Mouse (Mus musculus) stomach, embryonic 15.5 days (tissue): Measurements from ENCODE around the gene Large1. TPM values are rescaled to one million over a fixed set of nuclear protein-coding genes. Genes with fewer than 3 reads are reported as not detected.
A peak's percentile ranks its signal among the peaks of the same experiment; 100 is the strongest.
"Not testable (repeated sequence)": the region's sequence is repeated elsewhere in the genome, so short reads cannot be mapped to it uniquely, and the experiment has no call there.

Experiments
- ATAC-seq: fragments of 200-750 bp; cut with Nextera tagmentation; 2 replicates; pipeline ENCODE4 v1.8.0; 2017; ENCODE audit warnings: low read depth, moderate number of reproducible peaks, moderate TSS enrichment; ENCODE audit not compliant: insufficient read depth, low FRiP score
- H3K27ac ChIP-seq: fragments of 300-500 bp; sonication (generic); 2 replicates; pipeline ENCODE4 v1.5.1; 2015; ENCODE audit warnings: mild to moderate bottlenecking, inconsistent platforms
- H3K27me3 ChIP-seq: fragments of 300-500 bp; sonication (generic); replicated peaks from 2 replicates; pipeline ENCODE4 v1.6.1; 2015; ENCODE audit warnings: inconsistent platforms
- H3K36me3 ChIP-seq: fragments of 300-500 bp; sonication (generic); 2 replicates; pipeline ENCODE4 v1.6.1; 2015; ENCODE audit warnings: inconsistent platforms
- H3K4me1 ChIP-seq: fragments of 300-500 bp; sonication (generic); 2 replicates; pipeline ENCODE4 v1.6.1; 2015; ENCODE audit warnings: inconsistent platforms
- H3K4me2 ChIP-seq: fragments of 300-500 bp; sonication (generic); 2 replicates; pipeline ENCODE4 v1.6.1; 2015; ENCODE audit warnings: mild to moderate bottlenecking, inconsistent platforms
- H3K4me3 ChIP-seq: fragments of 300-500 bp; sonication (generic); replicated peaks from 2 replicates; pipeline ENCODE4 v1.5.1; 2015; ENCODE audit warnings: inconsistent platforms
- H3K9ac ChIP-seq: fragments of 300-500 bp; sonication (generic); 2 replicates; pipeline ENCODE4 v1.6.1; 2015; ENCODE audit warnings: inconsistent platforms
- H3K9me3 ChIP-seq: fragments of 300-500 bp; sonication (generic); 2 replicates; pipeline ENCODE4 v1.6.1; 2016; ENCODE audit warnings: inconsistent platforms
- WGBS: fragments of 180-500 bp; shearing (Covaris S2); methylation state at CpG from one replicate; pipeline ENCODE4 v1.1.7; 2015; 5-methylcytosine and 5-hydroxymethylcytosine counted together
- polyA plus RNA-seq: library from polyadenylated mRNA; unstranded; fragments of >200 nt; fragmentation: Nextera tagmentation; extraction: Ambion mirVana; gene quantifications from 2 replicates; pipeline ENCODE4 v1.2.1, GENCODE M21; 2015

Gene Large1
- polyA plus RNA-seq, 1 experiment from 2014 or later = 6.3 TPM

DNA sequence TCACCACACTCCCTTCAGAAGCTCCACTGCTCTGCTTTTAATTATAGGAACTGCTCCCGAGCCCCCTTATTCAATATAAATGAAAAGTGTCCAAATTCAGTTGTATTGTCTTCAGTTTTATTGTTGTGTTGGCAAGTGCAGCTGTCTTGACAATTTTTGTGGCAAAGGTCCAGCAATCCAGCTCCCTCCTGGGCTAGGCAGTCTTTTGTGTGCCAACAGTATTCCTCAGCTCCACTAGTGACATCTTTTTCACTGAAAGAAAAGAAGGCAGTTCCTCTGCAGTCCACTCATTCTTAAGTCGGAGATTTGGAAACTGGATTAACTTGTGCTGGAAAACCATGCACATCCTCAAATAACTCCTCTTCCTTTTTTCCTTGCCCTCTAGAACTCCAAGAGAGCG, 25.3 kb downstream of the Large1 start:
- 83% methylated on average over 3 of the region's 3 CpGs for WGBS

GRCm38 (mm10) chr8:73324667-73325066, 28.7 kb downstream of the Large1 start:
- H3K9me3 ChIP-seq = no peaks in the 10 kb centered on the region
- H3K36me3 ChIP-seq = no peaks in the 10 kb centered on the region
- H3K9ac ChIP-seq = no peak overlapping the region
- H3K4me1 ChIP-seq = no peaks in the 10 kb centered on the region
- no peaks in the 10 kb centered on the region for H3K27me3 ChIP-seq
- no peak overlapping the region for H3K4me2 ChIP-seq
- WGBS = 86% methylated on average over 4 of the region's 4 CpGs
- ATAC-seq = no peak
- no peak overlapping the region for H3K27ac ChIP-seq
- H3K4me3 ChIP-seq = no peak overlapping the region

More for the DNA sequence above, 25.3 kb downstream of the Large1 start:
- Histone ChIP-seq H3K4me1 (no peaks in the 10 kb centered on the region), H3K36me3 (no peaks in the 10 kb centered on the region; the same call in 1 of the 2 replicates), H3K9me3 (no peaks in the 10 kb centered on the region), H3K4me3 (no peak overlapping the region), H3K27ac (no peak overlapping the region), H3K9ac (no peak overlapping the region), H3K27me3 (no peaks in the 10 kb centered on the region), H3K4me2 (no peak overlapping the region)
- no peak for ATAC-seq

DNA sequence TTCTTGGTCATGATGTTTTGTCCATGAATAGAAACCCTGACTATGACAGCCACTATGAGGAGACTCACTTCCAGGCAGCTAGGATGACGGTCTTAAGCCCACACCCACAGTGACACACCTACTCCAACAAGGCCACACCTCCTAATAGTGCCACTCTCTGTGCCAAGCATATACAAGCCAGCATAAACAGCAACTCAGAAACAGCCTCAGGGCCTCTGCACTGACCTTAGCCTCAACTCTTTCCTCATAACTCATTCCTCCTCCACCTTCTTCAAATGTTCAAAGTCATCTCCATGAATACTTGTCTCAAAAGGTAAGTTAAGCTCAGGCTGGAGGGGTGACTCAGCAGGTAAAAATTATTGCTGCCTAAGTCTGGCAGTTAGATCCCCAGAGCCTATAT, 29.7 kb downstream of the Large1 start:
- Histone ChIP-seq H3K4me1 (no peaks in the 10 kb centered on the region), H3K9me3 (no peaks in the 10 kb centered on the region)

GRCm38 (mm10) chr8:73319500-73319899, 33.8 kb downstream of the Large1 start:
- not testable (repeated sequence) for H3K27ac ChIP-seq, H3K4me2 ChIP-seq, H3K27me3 ChIP-seq, H3K4me3 ChIP-seq, H3K9ac ChIP-seq, H3K36me3 ChIP-seq, H3K9me3 ChIP-seq, H3K4me1 ChIP-seq
- 67% methylated on average over 1 of the region's 3 CpGs for WGBS
- ATAC-seq = peak; percentile 81

More for the DNA sequence above, 29.7 kb downstream of the Large1 start:
- Histone ChIP-seq H3K9ac (no peak overlapping the region), H3K4me3 (no peak overlapping the region), H3K4me2 (no peak overlapping the region), H3K27me3 (no peaks in the 10 kb centered on the region), H3K27ac (no peak overlapping the region), H3K36me3 (no peaks in the 10 kb centered on the region)
- 73% methylated on average over 1 of the region's 1 CpGs for WGBS
- ATAC-seq = no peak

DNA sequence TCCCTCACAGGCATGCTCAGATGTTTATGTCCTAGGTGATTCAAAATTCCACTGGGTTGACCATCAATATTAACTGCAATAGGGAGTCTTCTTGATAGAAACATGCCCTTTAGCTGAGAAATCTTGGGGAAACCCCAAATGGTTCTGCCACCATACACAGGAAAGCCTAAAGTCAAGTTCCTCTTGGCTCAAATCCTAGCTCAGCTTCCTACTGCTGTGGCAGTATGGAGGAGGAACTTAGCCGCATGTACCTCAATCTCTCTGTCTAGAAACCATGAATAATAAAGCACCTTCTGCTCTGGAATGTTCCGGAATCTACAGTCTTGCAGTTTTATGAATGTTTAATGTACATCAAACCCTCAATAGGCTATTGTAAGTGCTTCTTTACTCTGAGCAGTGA, 39.4 kb downstream of the Large1 start:
- H3K4me1 ChIP-seq = 0 out of 2 replicates have a peak, but pooled peaks cover 6% of the 10 kb centered on the region
- H3K27ac ChIP-seq = no peak overlapping the region
- H3K4me3 ChIP-seq = no peak overlapping the region
- ATAC-seq = no peak
- H3K9ac ChIP-seq = no peak overlapping the region
- no peaks in the 10 kb centered on the region for H3K36me3 ChIP-seq
- H3K9me3 ChIP-seq = no peaks in the 10 kb centered on the region
- 82% methylated on average over 2 of the region's 2 CpGs for WGBS
- H3K27me3 ChIP-seq = no peaks in the 10 kb centered on the region
- no peak overlapping the region for H3K4me2 ChIP-seq

DNA sequence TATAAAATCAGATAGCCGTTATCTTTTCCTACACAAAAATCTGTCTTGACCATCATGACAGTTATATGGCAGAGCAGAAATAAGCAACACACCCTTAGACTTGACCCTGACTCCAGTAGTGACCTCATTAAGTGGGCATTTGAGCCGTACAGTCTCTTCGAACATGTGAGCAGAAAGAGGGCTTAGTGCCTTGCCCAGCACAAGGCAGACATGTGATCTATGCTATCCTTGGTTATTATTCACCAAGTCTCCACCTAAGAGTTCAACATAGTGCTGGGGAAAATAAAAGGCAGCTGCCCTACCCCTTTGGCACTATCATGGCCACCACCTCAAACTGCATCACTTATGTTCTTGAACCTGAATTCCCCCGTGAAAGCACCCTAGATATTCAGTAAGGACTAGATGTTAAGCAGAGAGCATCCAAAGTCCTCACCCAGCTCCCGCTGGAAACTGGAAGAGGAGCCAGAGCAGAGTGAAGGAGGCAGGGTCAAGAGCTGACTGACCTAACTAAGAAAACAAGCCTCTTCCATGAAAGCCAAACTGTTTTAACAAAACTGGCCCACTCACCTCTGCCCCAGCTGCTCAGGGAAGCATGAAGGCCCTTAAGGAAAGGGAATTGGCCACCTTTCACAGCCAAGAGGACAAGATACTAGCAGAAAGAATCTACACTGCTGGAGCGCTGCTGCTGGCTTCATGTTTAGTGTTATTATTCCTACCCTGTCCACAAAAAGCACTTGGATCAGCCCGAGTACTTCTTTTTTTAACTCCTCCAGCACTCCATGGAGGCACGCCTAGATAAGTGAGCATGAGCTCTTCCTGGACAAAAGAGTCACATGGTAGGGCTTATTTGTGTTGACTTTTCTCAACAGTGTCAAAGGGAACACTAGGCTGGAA, 40.4 kb downstream of the Large1 start:
- Histone ChIP-seq H3K4me3 (no peak overlapping the region), H3K4me2 (no peak overlapping the region), H3K27ac (no peak overlapping the region), H3K27me3 (no peaks in the 10 kb centered on the region), H3K36me3 (no peaks in the 10 kb centered on the region), H3K9ac (no peak overlapping the region), H3K9me3 (no peaks in the 10 kb centered on the region), H3K4me1 (0 out of 2 replicates have a peak, but pooled peaks cover 6% of the 10 kb centered on the region)
- 61% methylated on average over 8 of the region's 8 CpGs for WGBS
- ATAC-seq = no peak

DNA sequence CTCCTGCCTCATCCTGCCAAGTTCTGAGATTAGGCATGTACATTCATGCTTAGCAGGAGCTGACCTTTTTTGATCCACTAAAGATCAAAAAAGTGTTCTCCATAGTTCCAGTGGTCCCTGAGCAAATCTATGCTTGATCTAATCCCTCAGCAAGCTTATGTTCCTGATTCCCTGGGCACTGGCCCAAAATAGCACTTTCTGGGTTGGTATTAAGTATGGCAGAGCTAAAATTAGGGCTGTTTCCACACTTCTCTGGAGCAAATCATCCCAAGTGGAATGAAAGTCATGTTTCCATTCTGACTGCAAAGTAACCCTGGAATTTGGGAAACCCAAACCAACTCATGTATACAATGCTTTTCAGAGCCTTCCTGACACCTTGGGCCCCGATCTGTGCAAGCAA, 42.9 kb downstream of the Large1 start:
- no peak overlapping the region for H3K4me2 ChIP-seq
- no peaks in the 10 kb centered on the region for H3K27me3 ChIP-seq
- 78% methylated on average over 1 of the region's 1 CpGs for WGBS
- no peaks in the 10 kb centered on the region for H3K36me3 ChIP-seq
- H3K4me3 ChIP-seq = no peak overlapping the region
- ATAC-seq = no peak
- 0 out of 2 replicates have a peak, but pooled peaks cover 6% of the 10 kb centered on the region for H3K4me1 ChIP-seq
- H3K27ac ChIP-seq = no peak overlapping the region
- H3K9me3 ChIP-seq = no peaks in the 10 kb centered on the region
- no peak overlapping the region for H3K9ac ChIP-seq

- Histone ChIP-seq H3K27ac (no peak overlapping the region), H3K36me3 (no peaks in the 10 kb centered on the region), H3K27me3 (no peaks in the 10 kb centered on the region), H3K4me3 (no peak overlapping the region), H3K4me2 (no peak overlapping the region), H3K9ac (no peak overlapping the region), H3K9me3 (no peaks in the 10 kb centered on the region), H3K4me1 (0 out of 2 replicates have a peak, but pooled peaks cover 6% of the 10 kb centered on the region)
- ATAC-seq = no peak
These were observed 43.3 kb downstream of the Large1 start for GRCm38 (mm10) chr8:73310036-73310435.

GRCm38 (mm10) chr8:73303907-73304306, 49.4 kb downstream of the Large1 start:
- no peak for ATAC-seq

GRCm38 (mm10) chr8:73302947-73303346, 50.4 kb downstream of the Large1 start:
- Histone ChIP-seq H3K27me3 (no peaks in the 10 kb centered on the region), H3K4me1 (no peaks in the 10 kb centered on the region), H3K36me3 (no peaks in the 10 kb centered on the region), H3K4me2 (no peak overlapping the region), H3K9me3 (no peaks in the 10 kb centered on the region), H3K9ac (no peak overlapping the region), H3K27ac (no peak overlapping the region), H3K4me3 (no peak overlapping the region)
- ATAC-seq = no peak
- WGBS = 79% methylated on average over 3 of the region's 3 CpGs

More at GRCm38 (mm10) chr8:73303907-73304306, 49.4 kb downstream of the Large1 start:
- WGBS = 64% methylated on average over 4 of the region's 4 CpGs
- Histone ChIP-seq H3K4me3 (no peak overlapping the region), H3K4me2 (no peak overlapping the region), H3K9me3 (no peaks in the 10 kb centered on the region), H3K27ac (no peak overlapping the region), H3K4me1 (no peaks in the 10 kb centered on the region), H3K27me3 (no peaks in the 10 kb centered on the region), H3K9ac (no peak overlapping the region), H3K36me3 (no peaks in the 10 kb centered on the region)

DNA sequence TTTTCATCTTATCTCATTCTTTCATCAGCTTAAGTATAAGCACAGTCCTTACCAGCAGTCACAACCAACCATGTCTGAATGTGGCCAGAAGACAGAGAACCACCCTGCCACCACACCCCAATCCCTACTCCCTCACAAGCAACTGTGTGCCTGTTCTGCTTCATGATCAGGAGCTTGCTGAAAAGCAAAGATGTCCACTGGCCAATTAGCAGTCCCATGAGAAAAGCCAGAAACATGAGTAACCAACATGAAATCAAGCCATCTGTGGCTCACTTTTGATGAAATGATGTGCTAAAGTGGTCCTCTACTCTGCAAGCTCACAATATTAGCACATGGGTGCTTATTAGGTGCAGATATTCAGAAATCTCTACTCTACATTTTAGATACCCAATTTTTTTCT, 57.8 kb downstream of the Large1 start:
- Histone ChIP-seq H3K9me3 (no peaks in the 10 kb centered on the region), H3K9ac (no peak overlapping the region), H3K27me3 (no peaks in the 10 kb centered on the region), H3K4me1 (no peaks in the 10 kb centered on the region), H3K27ac (no peak overlapping the region), H3K4me2 (no peak overlapping the region), H3K36me3 (no peaks in the 10 kb centered on the region), H3K4me3 (no peak overlapping the region)
- ATAC-seq = no peak

DNA sequence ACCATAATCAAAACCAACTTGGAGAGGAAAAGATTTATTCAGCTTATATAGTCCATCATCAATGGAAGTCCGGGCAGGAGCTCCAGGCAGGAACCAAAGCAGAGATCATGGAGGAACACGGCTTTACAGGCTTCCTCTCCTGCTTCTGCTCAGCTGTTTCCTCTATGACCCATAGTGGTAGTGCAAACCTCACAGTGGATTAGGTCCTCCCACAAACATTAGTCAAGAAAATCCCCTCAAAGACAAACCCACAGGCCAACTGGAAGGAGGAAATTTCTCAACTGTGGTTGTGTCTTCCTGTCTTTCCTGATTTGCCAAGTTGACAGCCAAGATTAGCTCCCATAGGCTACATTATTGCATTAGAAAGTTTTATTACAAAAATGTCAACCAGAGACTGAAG, 59.7 kb downstream of the Large1 start:
- Histone ChIP-seq H3K9me3 (no peaks in the 10 kb centered on the region), H3K36me3 (no peaks in the 10 kb centered on the region), H3K4me3 (no peak overlapping the region), H3K4me1 (no peaks in the 10 kb centered on the region), H3K4me2 (no peak overlapping the region), H3K9ac (no peak overlapping the region), H3K27me3 (no peaks in the 10 kb centered on the region), H3K27ac (no peak overlapping the region)
- WGBS = 79% methylated on average over 2 of the region's 2 CpGs
- ATAC-seq = no peak
